Mouse (Mus musculus): ENCODE results near the gene 1810046K07Rik. TPM values are rescaled to one million over a fixed set of nuclear protein-coding genes. Genes with fewer than 3 reads are reported as not detected.

Gene 1810046K07Rik
- polyA plus RNA-seq, 1 experiment from 2014 or later: not detected

DNA sequence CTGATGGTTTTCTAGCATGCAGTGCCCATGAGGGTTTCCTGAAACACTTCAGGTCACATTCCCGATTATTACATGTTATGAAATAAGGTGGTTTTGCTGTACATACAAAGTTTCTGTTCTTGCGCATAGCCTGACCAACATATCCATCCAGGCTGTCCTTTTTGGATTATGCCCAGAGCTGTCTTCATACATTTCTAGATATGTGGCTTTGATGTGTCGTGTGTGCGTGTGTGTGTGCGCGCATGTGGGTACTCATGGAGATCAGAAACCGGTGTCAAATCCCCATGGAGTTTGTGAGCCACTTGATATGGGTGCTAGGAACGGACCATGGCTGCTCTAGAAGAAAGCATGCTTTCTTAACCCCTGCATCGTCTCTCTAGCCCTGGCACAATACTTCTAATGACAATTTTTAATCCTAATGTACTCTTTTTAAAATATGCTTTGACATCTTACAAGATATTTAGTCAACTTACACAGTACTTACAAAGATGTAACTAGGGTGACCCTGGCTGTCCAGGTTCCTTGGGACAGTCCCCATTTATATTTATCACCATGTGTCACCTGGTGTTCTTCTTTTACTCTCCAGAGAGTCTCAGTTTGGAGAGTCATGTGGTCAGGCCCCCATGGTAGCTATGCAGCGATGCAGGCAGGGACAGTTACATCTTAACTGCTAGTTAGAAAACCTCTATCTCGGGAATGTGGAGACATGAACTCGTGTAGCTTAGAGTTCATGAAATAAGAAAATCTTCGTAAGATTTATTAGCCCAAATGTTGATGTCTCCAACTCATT lies 2.9 kb upstream of the 1810046K07Rik start:
- H3K27me3 ChIP-seq (replicated peaks; ENCODE audit: control insufficient read depth, insufficient read depth, low read length): no peaks in the 10 kb centered on the region
- no peak overlapping the region for H3K27ac ChIP-seq (ENCODE audit: low read depth, low read length)
- no peak overlapping the region for H3K4me3 ChIP-seq (ENCODE audit: low read depth, low read length)
- H3K9me3 ChIP-seq (replicated peaks; ENCODE audit: control insufficient read depth, low read length): no peaks in the 10 kb centered on the region
- 91% methylated on average over 13 of the region's 13 CpGs for WGBS
- ATAC-seq: no peak
- no peak for DNase-seq (ENCODE audit: low spot score)
- H3K36me3 ChIP-seq (ENCODE audit: control insufficient read depth, insufficient read depth, low read length): no peaks in the 10 kb centered on the region
- H3K9ac ChIP-seq (ENCODE audit: low read length): no peak overlapping the region
- no peak overlapping the region for H3K4me2 ChIP-seq (ENCODE audit: low read length)
- H3K4me1 ChIP-seq (ENCODE audit: control insufficient read depth, insufficient read depth, low read length): no peaks in the 10 kb centered on the region; the same call in 1 of the 2 replicates

DNA sequence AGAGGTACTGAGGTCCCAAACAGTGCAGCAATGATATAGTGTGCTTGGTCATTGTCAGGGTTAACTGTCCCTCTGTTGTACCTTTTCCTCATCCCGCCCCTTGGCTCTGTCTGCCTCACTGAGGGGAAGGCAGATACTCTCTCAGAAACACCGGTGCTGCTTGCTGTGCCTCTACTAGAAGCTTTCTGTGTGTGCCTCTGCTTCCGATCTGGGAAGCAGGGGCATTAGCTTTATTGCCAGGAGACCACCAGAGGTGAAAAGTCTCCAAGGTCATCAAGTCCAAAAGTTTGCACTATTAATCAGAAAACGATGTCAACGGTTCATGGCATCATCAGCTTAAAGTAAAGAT lies 1.2 kb downstream of the 1810046K07Rik start:
- no peak for DNase-seq (ENCODE audit: low spot score)
- H3K4me2 ChIP-seq (ENCODE audit: low read length): no peak overlapping the region
- no peak overlapping the region for H3K9ac ChIP-seq (ENCODE audit: low read length)
- no peaks in the 10 kb centered on the region for H3K4me1 ChIP-seq (ENCODE audit: control insufficient read depth, insufficient read depth, low read length)
- ATAC-seq: no peak
- no peak overlapping the region for H3K4me3 ChIP-seq (ENCODE audit: low read depth, low read length)
- no peaks in the 10 kb centered on the region for H3K27me3 ChIP-seq (replicated peaks; ENCODE audit: control insufficient read depth, insufficient read depth, low read length)
- no peaks in the 10 kb centered on the region for H3K9me3 ChIP-seq (replicated peaks; ENCODE audit: control insufficient read depth, low read length)
- no peaks in the 10 kb centered on the region for H3K36me3 ChIP-seq (ENCODE audit: control insufficient read depth, insufficient read depth, low read length)
- WGBS: 94% methylated on average over 5 of the region's 5 CpGs
- H3K27ac ChIP-seq (ENCODE audit: low read depth, low read length): no peak overlapping the region

DNA sequence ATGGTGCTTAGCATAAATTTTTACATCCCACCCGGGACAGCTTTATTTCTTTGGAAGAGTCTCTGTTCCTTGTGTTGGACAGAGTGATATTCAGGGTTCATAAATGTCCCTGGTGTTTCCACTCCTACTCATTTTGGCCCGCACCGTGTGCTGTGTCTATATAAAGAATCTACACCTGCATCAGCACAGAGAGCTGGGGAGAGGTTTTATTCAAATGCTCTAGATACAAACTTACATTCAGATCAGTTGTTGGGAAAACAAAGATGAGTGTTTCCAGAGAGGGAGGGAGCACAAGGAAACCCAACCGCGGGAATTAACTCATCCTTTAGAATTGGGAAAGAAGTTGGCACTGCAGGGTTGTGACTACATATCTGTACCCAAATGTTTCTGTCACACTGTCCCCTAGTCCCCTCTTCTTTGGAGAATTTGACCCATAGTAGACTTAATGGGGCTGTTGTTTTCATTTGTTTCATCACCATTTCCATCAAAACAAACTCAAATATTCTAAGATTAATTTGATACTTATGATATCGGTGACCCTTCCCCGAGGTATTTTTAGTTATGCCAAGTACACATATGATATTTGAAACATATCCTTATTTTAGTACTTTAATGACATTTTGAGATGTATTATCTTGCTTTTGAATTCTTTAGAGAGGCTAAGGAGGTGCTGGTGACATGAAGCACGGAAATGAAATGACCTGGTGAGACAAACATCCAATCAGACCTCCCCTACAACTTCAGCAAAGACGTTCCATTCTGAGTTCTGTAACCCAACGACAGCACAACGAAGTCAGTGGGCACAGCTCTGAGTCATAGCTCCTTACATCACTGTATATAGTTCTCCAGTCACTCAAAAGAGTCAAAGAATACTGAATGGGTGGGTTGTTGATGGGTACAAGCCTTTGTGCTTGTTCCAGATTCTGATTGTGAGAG lies 1.8 kb downstream of the 1810046K07Rik start:
- Histone ChIP-seq H3K9me3 (replicated peaks; ENCODE audit: control insufficient read depth, low read length) (no peaks in the 10 kb centered on the region), H3K4me3 (ENCODE audit: low read depth, low read length) (no peak overlapping the region), H3K27ac (ENCODE audit: low read depth, low read length) (no peak overlapping the region), H3K36me3 (ENCODE audit: control insufficient read depth, insufficient read depth, low read length) (no peaks in the 10 kb centered on the region), H3K4me2 (ENCODE audit: low read length) (no peak overlapping the region), H3K4me1 (ENCODE audit: control insufficient read depth, insufficient read depth, low read length) (no peaks in the 10 kb centered on the region), H3K27me3 (replicated peaks; ENCODE audit: control insufficient read depth, insufficient read depth, low read length) (no peaks in the 10 kb centered on the region), H3K9ac (ENCODE audit: low read length) (no peak overlapping the region)
- ATAC-seq: no peak
- 90% methylated on average over 11 of the region's 11 CpGs for WGBS
- DNase-seq (ENCODE audit: low spot score): no peak

- Histone ChIP-seq H3K9ac (ENCODE audit: low read length) (no peak overlapping the region), H3K27me3 (replicated peaks; ENCODE audit: control insufficient read depth, insufficient read depth, low read length) (no peaks in the 10 kb centered on the region), H3K4me3 (ENCODE audit: low read depth, low read length) (no peak overlapping the region), H3K36me3 (ENCODE audit: control insufficient read depth, insufficient read depth, low read length) (no peaks in the 10 kb centered on the region), H3K4me1 (ENCODE audit: control insufficient read depth, insufficient read depth, low read length) (no peaks in the 10 kb centered on the region), H3K4me2 (ENCODE audit: low read length) (no peak overlapping the region), H3K27ac (ENCODE audit: low read depth, low read length) (no peak overlapping the region), H3K9me3 (replicated peaks; ENCODE audit: control insufficient read depth, low read length) (no peaks in the 10 kb centered on the region)
- WGBS: 88% methylated on average over 7 of the region's 7 CpGs
- DNase-seq (ENCODE audit: low spot score) (no peak), ATAC-seq (no peak)
Measured at GRCm38 (mm10) chr9:51324406-51325065, 4.2 kb downstream of the 1810046K07Rik start.

DNA sequence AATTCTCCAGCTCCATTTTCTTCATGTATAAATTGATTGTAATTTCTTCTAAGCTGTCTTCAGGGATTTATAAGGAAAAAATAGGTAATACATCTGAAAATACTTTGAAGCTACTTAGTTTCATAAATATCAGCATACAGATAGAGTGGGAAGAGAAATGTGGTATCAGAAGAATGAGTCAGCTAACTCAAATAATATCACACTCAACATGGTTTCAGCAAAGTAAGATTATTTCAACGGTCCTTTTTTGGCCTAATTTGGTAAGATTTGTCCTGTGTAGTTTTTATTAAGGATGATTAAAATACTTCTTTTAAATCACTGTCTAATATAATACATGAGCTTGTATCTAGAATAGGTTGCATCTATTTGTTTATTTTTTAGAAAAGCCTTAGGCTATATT lies 8.6 kb downstream of the 1810046K07Rik start:
- Histone ChIP-seq H3K27ac (ENCODE audit: low read depth, low read length) (no peak overlapping the region), H3K4me2 (ENCODE audit: low read length) (no peak overlapping the region), H3K27me3 (replicated peaks; ENCODE audit: control insufficient read depth, insufficient read depth, low read length) (no peaks in the 10 kb centered on the region), H3K9ac (ENCODE audit: low read length) (no peak overlapping the region), H3K4me1 (ENCODE audit: control insufficient read depth, insufficient read depth, low read length) (no peaks in the 10 kb centered on the region), H3K36me3 (ENCODE audit: control insufficient read depth, insufficient read depth, low read length) (no peaks in the 10 kb centered on the region), H3K9me3 (replicated peaks; ENCODE audit: control insufficient read depth, low read length) (no peaks in the 10 kb centered on the region), H3K4me3 (ENCODE audit: low read depth, low read length) (no peak overlapping the region)
- ATAC-seq (no peak), DNase-seq (ENCODE audit: low spot score) (no peak)
- 86% methylated on average over 1 of the region's 1 CpGs for WGBS

GRCm38 (mm10) chr9:51318246-51318645 lies 10.5 kb downstream of the 1810046K07Rik start:
- H3K9me3 ChIP-seq (replicated peaks; ENCODE audit: control insufficient read depth, low read length): no peaks in the 10 kb centered on the region
- H3K27ac ChIP-seq (ENCODE audit: low read depth, low read length): no peak overlapping the region
- no peak overlapping the region for H3K4me3 ChIP-seq (ENCODE audit: low read depth, low read length)
- no peak for DNase-seq (ENCODE audit: low spot score)
- no peak for ATAC-seq
- H3K4me2 ChIP-seq (ENCODE audit: low read length): no peak overlapping the region
- H3K9ac ChIP-seq (ENCODE audit: low read length): no peak overlapping the region
- H3K36me3 ChIP-seq (ENCODE audit: control insufficient read depth, insufficient read depth, low read length): no peaks in the 10 kb centered on the region
- 90% methylated on average over 4 of the region's 4 CpGs for WGBS
- no peaks in the 10 kb centered on the region for H3K27me3 ChIP-seq (replicated peaks; ENCODE audit: control insufficient read depth, insufficient read depth, low read length)
- no peaks in the 10 kb centered on the region for H3K4me1 ChIP-seq (ENCODE audit: control insufficient read depth, insufficient read depth, low read length)

DNA sequence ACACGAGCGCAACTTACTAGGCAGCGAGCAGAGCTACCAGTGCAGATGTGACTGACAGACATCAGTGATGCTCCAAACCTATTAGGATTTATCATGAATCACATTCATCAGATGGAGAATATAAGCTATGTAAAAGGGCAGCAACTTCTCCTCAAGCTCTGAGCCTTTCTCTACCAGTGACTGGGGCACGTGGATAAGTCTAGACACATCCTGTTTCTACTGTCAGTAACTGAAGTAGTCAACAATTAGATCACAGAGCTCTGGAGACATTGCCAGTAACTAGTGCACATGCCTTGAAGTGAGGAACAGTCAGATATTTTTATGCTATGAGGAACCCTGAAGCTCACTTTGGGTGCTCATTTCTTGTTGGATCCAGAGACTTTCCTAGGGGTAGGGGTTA lies 11.4 kb downstream of the 1810046K07Rik start:
- Histone ChIP-seq H3K9ac (ENCODE audit: low read length) (no peak overlapping the region), H3K4me1 (ENCODE audit: control insufficient read depth, insufficient read depth, low read length) (no peaks in the 10 kb centered on the region), H3K27me3 (replicated peaks; ENCODE audit: control insufficient read depth, insufficient read depth, low read length) (no peaks in the 10 kb centered on the region), H3K36me3 (ENCODE audit: control insufficient read depth, insufficient read depth, low read length) (no peaks in the 10 kb centered on the region), H3K4me3 (ENCODE audit: low read depth, low read length) (no peak overlapping the region), H3K27ac (ENCODE audit: low read depth, low read length) (no peak overlapping the region), H3K4me2 (ENCODE audit: low read length) (no peak overlapping the region), H3K9me3 (replicated peaks; ENCODE audit: control insufficient read depth, low read length) (no peaks in the 10 kb centered on the region)
- DNase-seq (ENCODE audit: low spot score) (no peak), ATAC-seq (no peak)
- 89% methylated on average over 4 of the region's 4 CpGs for WGBS

DNA sequence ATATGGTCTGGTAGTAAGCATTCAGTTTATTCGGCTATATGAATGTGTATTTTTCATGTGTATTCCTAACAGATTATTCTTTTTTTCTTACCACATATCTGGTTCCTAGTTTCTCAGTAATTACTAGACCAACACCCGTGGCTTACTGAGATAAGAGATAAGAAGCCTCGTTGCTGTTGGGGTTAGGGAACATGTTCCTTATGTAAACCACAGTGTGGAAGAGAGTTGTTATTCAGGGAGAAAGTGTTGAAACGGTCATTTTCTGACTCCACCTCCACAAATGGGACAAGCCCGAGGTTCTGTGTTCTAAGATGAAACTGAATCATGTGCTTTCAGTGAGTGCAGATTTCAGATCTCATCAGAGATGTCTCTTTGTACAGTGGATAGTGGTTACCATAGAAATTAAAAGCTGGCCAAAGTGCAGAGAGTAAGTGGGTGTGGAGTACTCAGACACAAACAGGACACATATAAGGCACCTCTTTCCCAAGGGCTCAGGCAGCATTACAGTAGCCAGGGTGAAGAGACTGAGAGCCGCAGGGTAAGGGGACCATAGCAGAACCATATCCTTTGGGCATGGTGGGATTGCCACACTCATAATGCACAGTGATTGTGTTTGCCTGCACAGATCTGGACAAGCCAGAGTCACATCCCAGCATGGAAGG lies 13.2 kb downstream of the 1810046K07Rik start:
- H3K9ac ChIP-seq (ENCODE audit: low read length): no peak overlapping the region
- DNase-seq (ENCODE audit: low spot score): no peak
- H3K4me3 ChIP-seq (ENCODE audit: low read depth, low read length): no peak overlapping the region
- no peaks in the 10 kb centered on the region for H3K4me1 ChIP-seq (ENCODE audit: control insufficient read depth, insufficient read depth, low read length)
- no peaks in the 10 kb centered on the region for H3K27me3 ChIP-seq (replicated peaks; ENCODE audit: control insufficient read depth, insufficient read depth, low read length)
- H3K36me3 ChIP-seq (ENCODE audit: control insufficient read depth, insufficient read depth, low read length): no peaks in the 10 kb centered on the region
- no peaks in the 10 kb centered on the region for H3K9me3 ChIP-seq (replicated peaks; ENCODE audit: control insufficient read depth, low read length)
- no peak overlapping the region for H3K4me2 ChIP-seq (ENCODE audit: low read length)
- 81% methylated on average over 6 of the region's 6 CpGs for WGBS
- H3K27ac ChIP-seq (ENCODE audit: low read depth, low read length): no peak overlapping the region
- no peak for ATAC-seq

Data from forebrain, embryonic 14.5 days (tissue).